Mouse (Mus musculus) midbrain, embryonic 14.5 days (tissue): Measurements from ENCODE around the gene Wipf2. TPM values are rescaled to one million over a fixed set of nuclear protein-coding genes. Genes with fewer than 3 reads are reported as not detected.
A peak's percentile ranks its signal among the peaks of the same experiment; 100 is the strongest.
"Not testable (repeated sequence)": the region's sequence is repeated elsewhere in the genome, so short reads cannot be mapped to it uniquely, and the experiment has no call there.

Experiments
- ATAC-seq: fragments of 200-750 bp; cut with Nextera tagmentation; 2 replicates; pipeline ENCODE4 v1.8.0; 2017; ENCODE audit warnings: moderate number of reproducible peaks, moderate library complexity; ENCODE audit not compliant: low FRiP score, low TSS enrichment
- DNase-seq: peaks from one replicate; pipeline ENCODE4 v3.0.0-alpha.2; 2015
- H3K27ac ChIP-seq: fragments of 300-500 bp; sonication (generic); replicated peaks from 2 replicates; pipeline ENCODE4 v1.5.1; 2014; ENCODE audit warnings: mild to moderate bottlenecking, low read depth, low read length, moderate library complexity
- H3K27me3 ChIP-seq: fragments of 300-500 bp; sonication (generic); 2 replicates; pipeline ENCODE4 v1.6.1; 2014; ENCODE audit warnings: low read length, control low read depth, mixed read lengths; ENCODE audit not compliant: control insufficient read depth, insufficient read depth
- H3K36me3 ChIP-seq: fragments of 300-500 bp; sonication (generic); 2 replicates; pipeline ENCODE4 v1.6.1; 2014; ENCODE audit warnings: low read length, control low read depth; ENCODE audit not compliant: control insufficient read depth, insufficient read depth
- H3K4me1 ChIP-seq: fragments of 300-500 bp; sonication (generic); 2 replicates; pipeline ENCODE4 v1.6.1; 2014; ENCODE audit warnings: mild to moderate bottlenecking, antibody characterized with exemption, low read length, control low read depth; ENCODE audit not compliant: control insufficient read depth, insufficient read depth
- H3K4me2 ChIP-seq: fragments of 300-500 bp; sonication (generic); 2 replicates; pipeline ENCODE4 v1.6.1; 2014; ENCODE audit warnings: mild to moderate bottlenecking, low read length, moderate library complexity
- H3K4me3 ChIP-seq: fragments of 300-500 bp; sonication (generic); replicated peaks from 2 replicates; pipeline ENCODE4 v1.5.1; 2014; ENCODE audit warnings: low read depth, low read length
- H3K9ac ChIP-seq: fragments of 300-500 bp; sonication (generic); replicated peaks from 2 replicates; pipeline ENCODE4 v1.6.1; 2014; ENCODE audit warnings: mild to moderate bottlenecking, low read length, moderate library complexity
- H3K9me3 ChIP-seq: fragments of 300-500 bp; sonication (generic); 2 replicates; pipeline ENCODE4 v1.6.1; 2016; ENCODE audit warnings: low read length, control low read depth, mixed read lengths; ENCODE audit not compliant: control insufficient read depth
- WGBS: fragments of 180-500 bp; shearing (Covaris S2); extraction: QIAGEN DNeasy Blood & Tissue Kit; methylation state at CpG from one replicate; pipeline ENCODE4 v1.1.7; 2014; 5-methylcytosine and 5-hydroxymethylcytosine counted together
- polyA plus RNA-seq: library from polyadenylated mRNA; unstranded; fragments of >200 nt; fragmentation: Nextera tagmentation; extraction: Ambion mirVana; gene quantifications from 2 replicates; pipeline ENCODE4 v1.2.1, GENCODE M21; 2014

Wipf2 gene
- polyA plus RNA-seq, 1 experiment from 2014 or later, result 5.4 TPM

GRCm38 (mm10) chr11:98933151-98933550 is 69.7 kb downstream of the Wipf2 start:
- Histone ChIP-seq H3K36me3 (no peaks in the 10 kb centered on the region), H3K4me2 (no peak overlapping the region), H3K4me1 (peaks cover 70% of the 10 kb centered on the region), H3K9me3 (no peaks in the 10 kb centered on the region), H3K27ac (no peak overlapping the region), H3K4me3 (no peak overlapping the region), H3K27me3 (0 out of 2 replicates have a peak, but pooled peaks cover 11% of the 10 kb centered on the region), H3K9ac (no peak overlapping the region)
- WGBS, result 52% methylated on average over 9 of the region's 9 CpGs
- peak; percentile 31 for DNase-seq
- ATAC-seq, result no peak

GRCm38 (mm10) chr11:98933847-98934246 is 70.4 kb downstream of the Wipf2 start:
- not testable (repeated sequence) for H3K4me3 ChIP-seq, ATAC-seq, H3K4me2 ChIP-seq, H3K9ac ChIP-seq, H3K27ac ChIP-seq, DNase-seq, H3K36me3 ChIP-seq, H3K9me3 ChIP-seq
- H3K27me3 ChIP-seq, result 0 out of 2 replicates have a peak, but pooled peaks cover 11% of the 10 kb centered on the region
- H3K4me1 ChIP-seq, result peaks cover 69% of the 10 kb centered on the region
- 88% methylated on average over 2 of the region's 2 CpGs for WGBS

DNA sequence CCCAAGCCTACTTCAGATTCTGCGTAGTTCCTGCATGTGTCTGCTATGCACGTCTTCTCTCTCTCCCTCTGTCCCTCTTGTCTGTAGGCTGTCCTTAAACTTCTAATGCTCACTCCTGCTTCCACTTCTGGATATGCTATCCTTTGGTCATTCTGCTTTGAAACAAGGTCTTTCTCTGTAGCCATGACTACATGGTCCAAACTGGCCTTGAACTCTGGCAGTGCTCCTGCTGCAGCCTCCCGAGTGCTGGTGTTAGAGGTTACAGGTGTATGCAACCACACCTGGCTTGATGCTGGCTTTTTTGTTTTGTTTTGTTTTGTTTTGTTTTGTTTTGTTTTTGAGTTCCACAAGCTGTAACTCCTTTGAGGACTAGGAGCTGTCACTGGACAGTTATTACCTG is 70.9 kb downstream of the Wipf2 start:
- Histone ChIP-seq H3K4me2 (no peak overlapping the region), H3K27ac (no peak overlapping the region), H3K9ac (no peak overlapping the region), H3K4me3 (no peak overlapping the region), H3K36me3 (no peaks in the 10 kb centered on the region), H3K4me1 (peaks cover 64% of the 10 kb centered on the region), H3K9me3 (no peaks in the 10 kb centered on the region), H3K27me3 (0 out of 2 replicates have a peak, but pooled peaks cover 11% of the 10 kb centered on the region)
- ATAC-seq, result no peak
- no peak for DNase-seq
- 89% methylated on average over 3 of the region's 3 CpGs for WGBS

DNA sequence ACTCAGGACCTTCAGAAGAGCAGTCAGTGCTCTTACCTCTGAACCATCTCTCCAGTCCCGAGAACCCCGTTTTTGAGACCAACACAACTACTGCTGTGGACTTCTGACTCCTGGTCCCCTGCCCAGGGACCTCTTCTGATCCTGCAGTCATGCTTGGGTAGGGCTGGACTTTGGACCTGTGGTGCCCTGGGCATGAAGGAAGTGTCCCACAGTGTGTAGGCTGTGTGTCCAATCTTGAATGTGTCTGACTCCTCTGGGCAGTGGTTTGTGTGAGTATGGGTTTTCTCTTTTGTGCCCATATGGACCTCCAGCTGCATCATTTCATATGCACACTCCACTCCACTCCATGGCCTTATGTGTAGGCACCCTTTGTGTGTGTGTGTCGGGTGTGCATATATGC is 71.7 kb downstream of the Wipf2 start:
- ATAC-seq, result no peak

DNA sequence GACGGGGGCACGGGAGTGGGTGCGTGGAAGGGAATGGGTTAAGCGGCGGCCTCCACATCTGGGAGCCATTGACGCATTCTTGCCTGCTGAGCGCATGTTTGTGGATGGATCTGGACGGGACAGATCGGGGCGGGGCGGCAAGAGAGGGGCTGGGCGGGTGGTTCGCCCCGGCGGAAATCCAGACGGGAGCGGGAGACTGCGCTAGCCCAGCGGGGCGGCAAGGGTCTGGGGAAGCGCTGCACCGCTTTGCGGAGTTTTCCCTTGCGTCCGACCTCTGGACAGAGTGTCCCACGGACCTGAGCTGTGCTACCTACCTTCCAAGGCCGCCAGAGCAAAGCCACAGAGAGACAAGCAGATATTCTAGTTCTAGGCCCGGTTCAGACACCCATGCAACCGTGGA is 72.7 kb downstream of the Wipf2 start:
- no peaks in the 10 kb centered on the region for H3K36me3 ChIP-seq
- H3K4me3 ChIP-seq, result 0 out of 2 replicates have a peak overlapping the region, but pooled peaks have one; percentile 54
- 0 out of 2 replicates have a peak, but pooled peaks cover 11% of the 10 kb centered on the region for H3K27me3 ChIP-seq
- no peaks in the 10 kb centered on the region for H3K9me3 ChIP-seq
- H3K4me1 ChIP-seq, result peaks cover 57% of the 10 kb centered on the region
- H3K9ac ChIP-seq, result no peak overlapping the region; the same call in 1 of the 2 replicates
- WGBS, result 2% methylated on average over 29 of the region's 29 CpGs
- H3K4me2 ChIP-seq, result peak overlapping the region; percentile 98
- H3K27ac ChIP-seq, result no peak overlapping the region
- DNase-seq (peak; percentile 16), ATAC-seq (no peak)

More for the DNA sequence above, 71.7 kb downstream of the Wipf2 start:
- no peak for DNase-seq
- Histone ChIP-seq H3K36me3 (no peaks in the 10 kb centered on the region), H3K9ac (no peak overlapping the region), H3K4me3 (no peak overlapping the region), H3K9me3 (no peaks in the 10 kb centered on the region), H3K4me2 (no peak overlapping the region), H3K27me3 (0 out of 2 replicates have a peak, but pooled peaks cover 11% of the 10 kb centered on the region), H3K27ac (no peak overlapping the region), H3K4me1 (peaks cover 56% of the 10 kb centered on the region)
- 92% methylated on average over 3 of the region's 3 CpGs for WGBS

GRCm38 (mm10) chr11:98936606-98937409 is 73.4 kb downstream of the Wipf2 start:
- H3K36me3 ChIP-seq, result no peaks in the 10 kb centered on the region
- 2% methylated on average over 23 of the region's 23 CpGs for WGBS
- H3K4me1 ChIP-seq, result peaks cover 57% of the 10 kb centered on the region
- DNase-seq (no peak), ATAC-seq (peak; percentile 8; the same call in 1 of the 2 replicates)
- peak overlapping the region; percentile 40; the same call in 1 of the 2 replicates for H3K9ac ChIP-seq
- peak overlapping the region; percentile 54 for H3K4me3 ChIP-seq
- 0 out of 2 replicates have a peak, but pooled peaks cover 11% of the 10 kb centered on the region for H3K27me3 ChIP-seq
- H3K27ac ChIP-seq, result no peak overlapping the region
- H3K9me3 ChIP-seq, result no peaks in the 10 kb centered on the region
- peak overlapping the region; percentile 98 for H3K4me2 ChIP-seq

- H3K27me3 ChIP-seq, result 0 out of 2 replicates have a peak, but pooled peaks cover 11% of the 10 kb centered on the region
- H3K27ac ChIP-seq, result 0 out of 2 replicates have a peak overlapping the region, but pooled peaks have one; percentile 13
- WGBS, result under 1% methylated on average over 37 of the region's 38 CpGs
- H3K4me1 ChIP-seq, result peaks cover 54% of the 10 kb centered on the region
- H3K4me2 ChIP-seq, result peak overlapping the region; percentile 98
- H3K9me3 ChIP-seq, result no peaks in the 10 kb centered on the region
- H3K36me3 ChIP-seq, result no peaks in the 10 kb centered on the region
- ATAC-seq (peak; percentile 81), DNase-seq (peak; percentile 91)
- H3K9ac ChIP-seq, result peak overlapping the region; percentile 51
- H3K4me3 ChIP-seq, result peak overlapping the region; percentile 54
These were observed 74.0 kb downstream of the Wipf2 start for GRCm38 (mm10) chr11:98937410-98937913.

- under 1% methylated on average over 39 of the region's 39 CpGs for WGBS
- Histone ChIP-seq H3K4me1 (peaks cover 49% of the 10 kb centered on the region), H3K27me3 (0 out of 2 replicates have a peak, but pooled peaks cover 11% of the 10 kb centered on the region), H3K27ac (0 out of 2 replicates have a peak overlapping the region, but pooled peaks have one; percentile 13), H3K9me3 (no peaks in the 10 kb centered on the region), H3K9ac (peak overlapping the region; percentile 51), H3K36me3 (no peaks in the 10 kb centered on the region), H3K4me2 (peak overlapping the region; percentile 98), H3K4me3 (peak overlapping the region; percentile 54)
- ATAC-seq (no peak), DNase-seq (peak; percentile 61)
These were observed 74.7 kb downstream of the Wipf2 start for GRCm38 (mm10) chr11:98937914-98938694.
